Mouse (Mus musculus): ENCODE measurements around the gene Mapk11.

GRCm38 (mm10) chr15:89125351-89125750 is 24.1 kb downstream of the Mapk11 start:
- TF ChIP-seq CTCF (IDR thresholded peaks at IDR 0.05; ENCODE audit: low read depth) (no peak), EP300 (IDR thresholded peaks at IDR 0.05; ENCODE audit: low read depth) (no peak)
